ENCODE assay signal across 8 mouse cellular contexts in the genomic region with DNA sequence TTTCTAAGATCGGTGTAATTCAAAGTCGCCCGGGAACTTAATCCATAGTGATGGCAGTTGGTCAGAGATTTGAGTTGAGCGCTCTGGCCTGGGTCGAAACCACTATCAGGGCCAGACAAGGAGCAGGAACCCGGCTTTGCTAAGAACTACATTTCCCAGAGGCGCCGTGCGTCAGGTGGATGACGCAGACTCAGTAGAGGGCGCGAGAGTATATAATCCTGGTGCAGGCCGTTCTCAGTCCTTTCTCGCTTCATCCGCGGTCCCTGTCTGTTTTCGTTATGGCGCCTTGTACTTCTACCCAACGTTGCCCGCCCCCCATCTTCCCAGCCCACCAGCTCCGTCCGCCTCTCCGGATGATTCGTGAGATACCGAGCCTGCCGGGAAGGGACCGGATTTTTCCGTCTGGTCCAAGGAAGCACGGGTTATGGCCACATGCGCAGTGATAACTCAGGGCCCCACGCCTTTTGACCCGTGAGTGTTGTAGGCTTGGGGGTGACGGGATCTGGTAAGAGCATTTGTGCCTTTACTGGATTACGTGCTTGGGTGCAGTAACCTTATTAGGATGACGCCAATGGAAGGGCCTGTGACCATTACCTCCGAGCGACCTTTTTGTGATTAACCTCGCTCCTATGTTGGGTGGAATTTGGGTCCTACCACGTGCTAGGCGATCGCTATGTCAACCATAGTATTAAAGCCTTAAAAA. TPM values are rescaled to one million over a fixed set of nuclear protein-coding genes. Genes with fewer than 3 reads are reported as not detected.
DNase-seq lines count a peak whose midpoint lies in the region; ATAC-seq and TF ChIP-seq lines count a peak whose summit lies in the region.

No protein-coding gene starts in this region.

- H3K9ac ChIP-seq in heart, embryonic 12.5 days, result peak overlapping the region; percentile 88
- peak overlapping the region; percentile 75 for H3K9ac ChIP-seq in kidney, postnatal 0 days (ENCODE audit: low read depth, low read length)
- peak overlapping the region; percentile 92 for H3K9ac ChIP-seq in liver, embryonic 11.5 days (ENCODE audit: low read depth, low read length)
- H3K9ac ChIP-seq in stomach, embryonic 14.5 days (replicated peaks; ENCODE audit: low read depth, low read length), result peak overlapping the region; percentile 94

- H3K27me3 ChIP-seq in erythroblast, embryonic 14.5 days (ENCODE audit: control insufficient read depth), result no peaks in the 10 kb centered on the region
- H3K27me3 ChIP-seq in heart, embryonic 12.5 days (replicated peaks), result no peaks in the 10 kb centered on the region
- no peaks in the 10 kb centered on the region for H3K27me3 ChIP-seq in kidney, postnatal 0 days (ENCODE audit: insufficient read depth, low read length)
- H3K27me3 ChIP-seq in liver, embryonic 11.5 days (replicated peaks; ENCODE audit: control insufficient read depth, insufficient read depth, low read length), result no peaks in the 10 kb centered on the region
- H3K27me3 ChIP-seq in stomach, embryonic 14.5 days (ENCODE audit: control insufficient read depth, insufficient read depth, low read length), result no peaks in the 10 kb centered on the region

- peak overlapping the region; percentile 82 for H3K27ac ChIP-seq in heart, embryonic 12.5 days (ENCODE audit: poor library complexity, severe bottlenecking)
- H3K27ac ChIP-seq in kidney, postnatal 0 days, result peak overlapping the region; percentile 77
- peak overlapping the region; percentile 91 for H3K27ac ChIP-seq in liver, embryonic 11.5 days (ENCODE audit: low read depth, low read length)
- H3K27ac ChIP-seq in stomach, embryonic 14.5 days (ENCODE audit: low read length), result peak overlapping the region; percentile 93

- peak overlapping the region; percentile 72 for H3K4me3 ChIP-seq in erythroblast, embryonic 14.5 days (replicated peaks)
- peak overlapping the region; percentile 72 for H3K4me3 ChIP-seq in heart, embryonic 12.5 days
- peak overlapping the region; percentile 74 for H3K4me3 ChIP-seq in kidney, postnatal 0 days (replicated peaks; ENCODE audit: low read depth, low read length)
- H3K4me3 ChIP-seq in liver, embryonic 11.5 days (ENCODE audit: low read depth, low read length), result peak overlapping the region; percentile 65
- H3K4me3 ChIP-seq in stomach, embryonic 14.5 days (ENCODE audit: low read depth, low read length), result peak overlapping the region; percentile 89

- TF ChIP-seq CTCF in brain, embryonic 14.5 days (IDR thresholded peaks at IDR 0.05; ENCODE audit: borderline replicate concordance, extremely low read depth, insufficient read depth, insufficient read length), result no peak
- no peak for TF ChIP-seq CTCF in kidney, postnatal 0 days (IDR thresholded peaks at IDR 0.05; ENCODE audit: low read depth)

- peak; percentile 89 to 90 for DNase-seq in B cell, adult 2 months
- peak; percentile 98 for DNase-seq in brain, embryonic 14.5 days (ENCODE audit: low read depth)
- DNase-seq in kidney, postnatal 0 days (ENCODE audit: low spot score), result peak; percentile 98
- peak; percentile 86 for DNase-seq in liver, embryonic 11.5 days (ENCODE audit: low spot score)
- peak; percentile 93 for DNase-seq in naive thymus-derived CD4-positive, alpha-beta T cell, adult 2 months (ENCODE audit: low read depth)

- peak; percentile 95; the same call in 1 of the 2 replicates for TF ChIP-seq POLR2A in brain, embryonic 14.5 days (IDR thresholded peaks at IDR 0.05; ENCODE audit: borderline replicate concordance, extremely low read depth, insufficient read depth, insufficient read length, poor library complexity, severe bottlenecking)

- under 1% methylated on average over 41 of the region's 41 CpGs for WGBS in heart, embryonic 12.5 days
- under 1% methylated on average over 41 of the region's 41 CpGs for WGBS in kidney, postnatal 0 days
- under 1% methylated on average over 41 of the region's 41 CpGs for WGBS in liver, embryonic 11.5 days
- under 1% methylated on average over 41 of the region's 41 CpGs for WGBS in stomach, embryonic 14.5 days

- no peaks in the 10 kb centered on the region for H3K9me3 ChIP-seq in erythroblast, embryonic 14.5 days (ENCODE audit: control insufficient read depth, low read length)
- no peaks in the 10 kb centered on the region for H3K9me3 ChIP-seq in heart, embryonic 12.5 days (replicated peaks)
- no peaks in the 10 kb centered on the region for H3K9me3 ChIP-seq in kidney, postnatal 0 days (replicated peaks; ENCODE audit: low read length)
- H3K9me3 ChIP-seq in liver, embryonic 11.5 days (ENCODE audit: control insufficient read depth, low read length), result no peaks in the 10 kb centered on the region
- H3K9me3 ChIP-seq in stomach, embryonic 14.5 days (ENCODE audit: control insufficient read depth, low read depth, low read length), result no peaks in the 10 kb centered on the region

- H3K4me2 ChIP-seq in heart, embryonic 12.5 days, result peak overlapping the region; percentile 84
- peak overlapping the region; percentile 90 for H3K4me2 ChIP-seq in kidney, postnatal 0 days (ENCODE audit: low read length)
- H3K4me2 ChIP-seq in liver, embryonic 11.5 days, result peak overlapping the region; percentile 86
- H3K4me2 ChIP-seq in stomach, embryonic 14.5 days (replicated peaks; ENCODE audit: low read depth, low read length), result peak overlapping the region; percentile 65

- H3K4me1 ChIP-seq in erythroblast, embryonic 14.5 days (ENCODE audit: control insufficient read depth), result peaks cover 43% of the 10 kb centered on the region
- H3K4me1 ChIP-seq in heart, embryonic 12.5 days (replicated peaks), result peaks cover 8% of the 10 kb centered on the region
- peaks cover 5% of the 10 kb centered on the region for H3K4me1 ChIP-seq in kidney, postnatal 0 days (replicated peaks; ENCODE audit: insufficient read depth, low read length)
- H3K4me1 ChIP-seq in liver, embryonic 11.5 days (replicated peaks; ENCODE audit: control insufficient read depth, insufficient read depth, low read length), result peaks cover 16% of the 10 kb centered on the region
- H3K4me1 ChIP-seq in stomach, embryonic 14.5 days (ENCODE audit: control insufficient read depth, insufficient read depth, low read length), result 0 out of 2 replicates have a peak, but pooled peaks cover 4% of the 10 kb centered on the region

- H3K36me3 ChIP-seq in erythroblast, embryonic 14.5 days (ENCODE audit: control insufficient read depth), result peaks cover 37% of the 10 kb centered on the region
- H3K36me3 ChIP-seq in heart, embryonic 12.5 days, result peaks cover 39% of the 10 kb centered on the region
- peaks cover 18% of the 10 kb centered on the region for H3K36me3 ChIP-seq in kidney, postnatal 0 days (ENCODE audit: insufficient read depth, low read length)
- H3K36me3 ChIP-seq in liver, embryonic 11.5 days (ENCODE audit: control insufficient read depth, insufficient read depth, low read length), result peaks cover 16% of the 10 kb centered on the region
- peaks cover 22% of the 10 kb centered on the region for H3K36me3 ChIP-seq in stomach, embryonic 14.5 days (ENCODE audit: control insufficient read depth, insufficient read depth, low read length)

- peak; percentile 94 for ATAC-seq in heart, embryonic 12.5 days (ENCODE audit: insufficient number of reproducible peaks, low FRiP score)
- ATAC-seq in kidney, postnatal 0 days (replicated peaks; ENCODE audit: low FRiP score, low read depth), result peak; percentile 83
- peak; percentile 83 for ATAC-seq in liver, embryonic 11.5 days (replicated peaks; ENCODE audit: low FRiP score)
- peak; percentile 90 for ATAC-seq in stomach, embryonic 14.5 days (ENCODE audit: insufficient number of reproducible peaks, insufficient read depth, low FRiP score, low read depth)

RNA-seq across cellular contexts. Expression of a gene that starts 5.4 kb away (rescaled TPM):
- 0.66 and 0.82 TPM in 2 replicates for polyA plus RNA-seq in brain, embryonic 14.5 days (2012; rRNA removed)
- 0.05 TPM in 1 of 2 replicates, not detected in the other for polyA plus RNA-seq in erythroblast, embryonic 14.5 days (2012)
- 1.1 TPM in 2 replicates for polyA plus RNA-seq in heart, embryonic 12.5 days (2016; fragmentation: Nextera tagmentation; extraction: Ambion mirVana)
- 2.4 and 3.0 TPM in 2 replicates for polyA plus RNA-seq in kidney, postnatal 0 days (2015; fragmentation: Nextera tagmentation; extraction: Ambion mirVana)
- polyA plus RNA-seq in liver, embryonic 11.5 days (2014; fragmentation: Nextera tagmentation; extraction: Ambion mirVana), result 0.75 and 1.5 TPM in 2 replicates
- polyA plus RNA-seq in stomach, embryonic 14.5 days (2014; fragmentation: Nextera tagmentation; extraction: Ambion mirVana), result 2.2 and 2.6 TPM in 2 replicates

RNA-seq across cellular contexts. Expression of a gene that starts 20.8 kb away (rescaled TPM):
- 22.2 and 30.5 TPM in 2 replicates for polyA plus RNA-seq in brain, embryonic 14.5 days (2012; rRNA removed)
- 1.7 and 2.4 TPM in 2 replicates for polyA plus RNA-seq in erythroblast, embryonic 14.5 days (2012)
- 64.8 and 68.5 TPM in 2 replicates for polyA plus RNA-seq in heart, embryonic 12.5 days (2016; fragmentation: Nextera tagmentation; extraction: Ambion mirVana)
- polyA plus RNA-seq in kidney, postnatal 0 days (2015; fragmentation: Nextera tagmentation; extraction: Ambion mirVana), result 70.3 and 72.8 TPM in 2 replicates
- 80.1 and 89.3 TPM in 2 replicates for polyA plus RNA-seq in liver, embryonic 11.5 days (2014; fragmentation: Nextera tagmentation; extraction: Ambion mirVana)
- polyA plus RNA-seq in stomach, embryonic 14.5 days (2014; fragmentation: Nextera tagmentation; extraction: Ambion mirVana), result 68.3 and 74.8 TPM in 2 replicates

RNA-seq across cellular contexts. Expression of a gene that starts 34.4 kb away (rescaled TPM):
- polyA plus RNA-seq in brain, embryonic 14.5 days (2012; rRNA removed), result 24.5 and 25.8 TPM in 2 replicates
- polyA plus RNA-seq in erythroblast, embryonic 14.5 days (2012), result 4.6 and 6.2 TPM in 2 replicates
- polyA plus RNA-seq in heart, embryonic 12.5 days (2016; fragmentation: Nextera tagmentation; extraction: Ambion mirVana), result 34.7 and 39.5 TPM in 2 replicates
- 38.1 and 39.0 TPM in 2 replicates for polyA plus RNA-seq in kidney, postnatal 0 days (2015; fragmentation: Nextera tagmentation; extraction: Ambion mirVana)
- polyA plus RNA-seq in liver, embryonic 11.5 days (2014; fragmentation: Nextera tagmentation; extraction: Ambion mirVana), result 80.2 and 83.8 TPM in 2 replicates
- polyA plus RNA-seq in stomach, embryonic 14.5 days (2014; fragmentation: Nextera tagmentation; extraction: Ambion mirVana), result 34.8 and 36.2 TPM in 2 replicates

RNA-seq across cellular contexts. Expression of a gene that starts 44.8 kb away (rescaled TPM):
- 19.3 and 21.2 TPM in 2 replicates for polyA plus RNA-seq in brain, embryonic 14.5 days (2012; rRNA removed)
- polyA plus RNA-seq in erythroblast, embryonic 14.5 days (2012), result 4.3 and 4.4 TPM in 2 replicates
- polyA plus RNA-seq in heart, embryonic 12.5 days (2016; fragmentation: Nextera tagmentation; extraction: Ambion mirVana), result 39.2 and 47.1 TPM in 2 replicates
- 40.0 and 45.9 TPM in 2 replicates for polyA plus RNA-seq in kidney, postnatal 0 days (2015; fragmentation: Nextera tagmentation; extraction: Ambion mirVana)
- polyA plus RNA-seq in liver, embryonic 11.5 days (2014; fragmentation: Nextera tagmentation; extraction: Ambion mirVana), result 99.8 and 105 TPM in 2 replicates
- polyA plus RNA-seq in stomach, embryonic 14.5 days (2014; fragmentation: Nextera tagmentation; extraction: Ambion mirVana), result 45.3 and 45.5 TPM in 2 replicates

RNA-seq across cellular contexts. Expression of a gene that starts 47.2 kb away (rescaled TPM):
- 36.4 and 43.8 TPM in 2 replicates for polyA plus RNA-seq in brain, embryonic 14.5 days (2012; rRNA removed)
- 1.8 and 2.8 TPM in 2 replicates for polyA plus RNA-seq in erythroblast, embryonic 14.5 days (2012)
- 26.3 and 27.3 TPM in 2 replicates for polyA plus RNA-seq in heart, embryonic 12.5 days (2016; fragmentation: Nextera tagmentation; extraction: Ambion mirVana)
- 21.9 and 24.3 TPM in 2 replicates for polyA plus RNA-seq in kidney, postnatal 0 days (2015; fragmentation: Nextera tagmentation; extraction: Ambion mirVana)
- 25.4 and 26.8 TPM in 2 replicates for polyA plus RNA-seq in liver, embryonic 11.5 days (2014; fragmentation: Nextera tagmentation; extraction: Ambion mirVana)
- polyA plus RNA-seq in stomach, embryonic 14.5 days (2014; fragmentation: Nextera tagmentation; extraction: Ambion mirVana), result 34.2 and 37.4 TPM in 2 replicates

Comparison
In these comparisons a context has a peak if more than half of its experiments do, and no peak if none do; other contexts are left out.
1. Peak in every context shown above with its lines: DNase-seq, ATAC-seq, H3K4me3 ChIP-seq and H3K27ac ChIP-seq.